Mouse (Mus musculus) brain, embryonic 14.5 days (tissue): ENCODE data around the gene Stk32c. TPM values are rescaled to one million over a fixed set of nuclear protein-coding genes. Genes with fewer than 3 reads are reported as not detected.
A peak's percentile ranks its signal among the peaks of the same experiment; 100 is the strongest.

Source experiments
- DNase-seq: peaks from one replicate; pipeline ENCODE4 v3.0.0-alpha.2; 2011; ENCODE audit warnings: low read depth
- CTCF ChIP-seq: fragments of 200-500 bp; IDR thresholded peaks from 2 replicates; pipeline ENCODE4 v1.5.1; 2012; ENCODE audit warnings: inconsistent platforms, mild to moderate bottlenecking, moderate library complexity, borderline replicate concordance; ENCODE audit not compliant: insufficient read depth, insufficient read length; ENCODE audit errors: extremely low read depth
- POLR2A ChIP-seq: fragments of 200-500 bp; IDR thresholded peaks from 2 replicates; pipeline ENCODE4 v1.6.1; 2012; ENCODE audit warnings: mild to moderate bottlenecking, inconsistent platforms, borderline replicate concordance; ENCODE audit not compliant: poor library complexity, insufficient read depth, insufficient read length, severe bottlenecking; ENCODE audit errors: extremely low read depth
- polyA plus RNA-seq: library from polyadenylated mRNA; depleted of rRNA; stranded (reverse); fragments of >200 nt; gene quantifications from 2 replicates; pipeline ENCODE4 v1.2.3, GENCODE M21; 2012

The Stk32c gene
- polyA plus RNA-seq, 1 experiment: 27.9 TPM

GRCm38 (mm10) chr7:139226416-139226815, 13.3 kb upstream of the Stk32c start:
- no peak for TF ChIP-seq POLR2A
- DNase-seq: no peak

GRCm38 (mm10) chr7:139224725-139225124, 11.6 kb upstream of the Stk32c start:
- DNase-seq: no peak
- no peak for TF ChIP-seq POLR2A
- no peak for TF ChIP-seq CTCF

GRCm38 (mm10) chr7:139224070-139224469, 11.0 kb upstream of the Stk32c start:
- DNase-seq: no peak
- TF ChIP-seq CTCF (no peak), POLR2A (no peak)

GRCm38 (mm10) chr7:139222341-139222740, 9.2 kb upstream of the Stk32c start:
- DNase-seq: no peak

GRCm38 (mm10) chr7:139221856-139222255, 8.7 kb upstream of the Stk32c start:
- no peak for DNase-seq
- TF ChIP-seq CTCF: no peak
- TF ChIP-seq POLR2A: no peak

More at GRCm38 (mm10) chr7:139222341-139222740, 9.2 kb upstream of the Stk32c start:
- TF ChIP-seq POLR2A: no peak

- DNase-seq: no peak
- TF ChIP-seq CTCF: no peak
- no peak for TF ChIP-seq POLR2A
Observed at GRCm38 (mm10) chr7:139221072-139221471, 8.0 kb upstream of the Stk32c start.

- peak; percentile 20 for DNase-seq
- TF ChIP-seq POLR2A: no peak
- TF ChIP-seq CTCF: no peak
Observed at GRCm38 (mm10) chr7:139220303-139220702, 7.2 kb upstream of the Stk32c start.

GRCm38 (mm10) chr7:139219486-139219885, 6.4 kb upstream of the Stk32c start:
- no peak for DNase-seq
- no peak for TF ChIP-seq POLR2A
- TF ChIP-seq CTCF: no peak

GRCm38 (mm10) chr7:139218641-139219415, 5.7 kb upstream of the Stk32c start:
- no peak for TF ChIP-seq POLR2A
- TF ChIP-seq CTCF: no peak
- DNase-seq: no peak

GRCm38 (mm10) chr7:139217046-139217445, 3.9 kb upstream of the Stk32c start:
- TF ChIP-seq POLR2A (no peak), CTCF (no peak)

GRCm38 (mm10) chr7:139216464-139216863, 3.4 kb upstream of the Stk32c start:
- no peak for DNase-seq

More at GRCm38 (mm10) chr7:139217046-139217445, 3.9 kb upstream of the Stk32c start:
- DNase-seq: no peak

GRCm38 (mm10) chr7:139215946-139216345, 2.8 kb upstream of the Stk32c start:
- no peak for DNase-seq
- TF ChIP-seq POLR2A (no peak), CTCF (no peak)

More at GRCm38 (mm10) chr7:139216464-139216863, 3.4 kb upstream of the Stk32c start:
- no peak for TF ChIP-seq POLR2A
